Mouse (Mus musculus) olfactory bulb, adult 2 months (tissue): Measurements from ENCODE around the gene Sash1.

Source experiments
- CTCF ChIP-seq: fragments of 200-500 bp; IDR thresholded peaks from 2 replicates; pipeline ENCODE4 v1.5.1; 2012; ENCODE audit warnings: low read depth, mild to moderate bottlenecking, low read length, moderate library complexity; ENCODE audit not compliant: insufficient read depth
- POLR2A ChIP-seq: fragments of 200-500 bp; IDR thresholded peaks from 2 replicates; pipeline ENCODE4 v1.6.1; 2012; ENCODE audit warnings: mild to moderate bottlenecking, low read depth, low read length, moderate library complexity; ENCODE audit not compliant: insufficient read depth

GRCm38 (mm10) chr10:8921098-8921693 lies 35.3 kb upstream of the Sash1 start:
- TF ChIP-seq CTCF (no peak), POLR2A (no peak)
